Mouse (Mus musculus) small intestine, adult 2 months (tissue): ENCODE measurements around the gene Bahd1. TPM values are rescaled to one million over a fixed set of nuclear protein-coding genes. Genes with fewer than 3 reads are reported as not detected.

Experiments used
- H3K27ac ChIP-seq: fragments of 200-500 bp; 2 replicates; pipeline ENCODE4 v1.5.1; 2012; ENCODE audit warnings: low read depth, low read length, control low read depth, inconsistent platforms; ENCODE audit not compliant: insufficient read depth
- H3K27me3 ChIP-seq: fragments of 200-500 bp; 2 replicates; pipeline ENCODE4 v1.6.1; 2012; ENCODE audit warnings: mild to moderate bottlenecking, moderate library complexity, low read length, inconsistent platforms; ENCODE audit not compliant: control insufficient read depth, insufficient read depth
- H3K36me3 ChIP-seq: fragments of 200-500 bp; 2 replicates; pipeline ENCODE4 v1.6.1; 2012; ENCODE audit warnings: mild to moderate bottlenecking, low read length, control low read depth, inconsistent platforms; ENCODE audit not compliant: control insufficient read depth, insufficient read depth
- H3K4me1 ChIP-seq: fragments of 200-500 bp; 2 replicates; pipeline ENCODE4 v1.6.1; 2012; ENCODE audit warnings: low read length, inconsistent platforms, mixed read lengths; ENCODE audit not compliant: control insufficient read depth, insufficient read depth, insufficient read length
- H3K4me3 ChIP-seq: fragments of 200-500 bp; 2 replicates; pipeline ENCODE4 v1.5.1; 2012; ENCODE audit warnings: low read depth, mild to moderate bottlenecking, control low read depth, inconsistent platforms, low read length, moderate library complexity
- CTCF ChIP-seq: fragments of 200-500 bp; IDR thresholded peaks from 2 replicates; pipeline ENCODE4 v1.5.1; 2012; ENCODE audit warnings: low read depth, mild to moderate bottlenecking, control low read depth, inconsistent platforms, low read length, moderate library complexity, mixed read lengths; ENCODE audit not compliant: insufficient replicate concordance, insufficient read length; ENCODE audit errors: extremely low read depth
- POLR2A ChIP-seq: fragments of 200-500 bp; IDR thresholded peaks from 2 replicates; pipeline ENCODE4 v1.6.1; 2012; ENCODE audit warnings: low read depth, mild to moderate bottlenecking, control low read depth, inconsistent platforms, low read length, moderate library complexity
- WGBS: fragments of 180-500 bp; shearing (Covaris S2); methylation state at CpG from one replicate; pipeline ENCODE4 v1.1.7; 2018; 5-methylcytosine and 5-hydroxymethylcytosine counted together
- polyA plus RNA-seq: library from polyadenylated mRNA; depleted of rRNA; stranded (reverse); fragments of >200 nt; gene quantifications from 2 replicates; pipeline ENCODE4 v1.2.3, GENCODE M21; 2012; rRNA removed

The Bahd1 gene
- polyA plus RNA-seq, 1 experiment = 24.6 TPM

DNA sequence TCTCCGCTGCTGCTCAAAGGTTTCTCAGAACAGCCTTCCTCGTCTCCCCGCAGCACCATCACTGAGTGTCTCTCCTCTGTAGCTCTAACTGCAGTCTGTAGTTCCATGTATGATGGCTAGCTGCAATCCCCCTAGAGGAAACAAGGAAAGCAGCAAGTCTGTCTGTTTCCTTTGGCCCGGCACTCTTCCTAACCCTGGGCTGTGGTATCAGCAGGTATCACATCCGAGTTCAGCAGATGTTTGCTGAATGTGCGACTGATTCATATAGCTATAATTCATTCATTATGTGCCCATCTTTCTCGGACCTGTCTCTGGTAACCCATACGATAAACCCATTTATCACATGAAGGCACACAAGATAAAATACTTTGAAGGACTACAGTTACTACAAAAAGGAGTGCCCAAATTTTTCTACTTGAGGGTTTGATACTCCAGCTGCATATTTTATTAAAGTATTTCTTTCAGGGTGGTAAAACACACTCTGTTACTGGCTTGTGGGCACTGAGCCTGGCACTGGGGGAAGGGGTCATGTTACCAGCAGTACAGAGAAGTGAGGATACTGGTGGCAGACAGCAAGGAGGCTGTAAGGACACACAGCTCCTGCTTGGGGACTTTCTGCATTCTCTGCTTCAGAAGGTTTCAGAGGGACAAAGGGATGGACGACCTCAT is 63.0 kb downstream of the Bahd1 start:
- no peaks in the 10 kb centered on the region for H3K27me3 ChIP-seq
- H3K27ac ChIP-seq = no peak overlapping the region
- no peaks in the 10 kb centered on the region for H3K4me1 ChIP-seq
- H3K4me3 ChIP-seq = no peak overlapping the region
- WGBS = 45% methylated on average over 9 of the region's 9 CpGs
- H3K36me3 ChIP-seq = no peaks in the 10 kb centered on the region
- TF ChIP-seq POLR2A (no peak), CTCF (no peak)

GRCm38 (mm10) chr2:118963676-118964012 is 63.5 kb downstream of the Bahd1 start:
- TF ChIP-seq CTCF (no peak), POLR2A (no peak)
- Histone ChIP-seq H3K4me1 (no peaks in the 10 kb centered on the region), H3K36me3 (no peaks in the 10 kb centered on the region), H3K4me3 (no peak overlapping the region), H3K27me3 (no peaks in the 10 kb centered on the region), H3K27ac (no peak overlapping the region)
- WGBS = 65% methylated on average over 7 of the region's 7 CpGs

GRCm38 (mm10) chr2:118969585-118970147 is 69.5 kb downstream of the Bahd1 start:
- 0 out of 2 replicates have a peak, but pooled peaks cover 4% of the 10 kb centered on the region for H3K27me3 ChIP-seq
- no peaks in the 10 kb centered on the region for H3K36me3 ChIP-seq
- H3K27ac ChIP-seq = no peak overlapping the region
- TF ChIP-seq CTCF (no peak), POLR2A (no peak)
- H3K4me3 ChIP-seq = no peak overlapping the region
- H3K4me1 ChIP-seq = peaks cover 4% of the 10 kb centered on the region
- WGBS = 51% methylated on average over 11 of the region's 11 CpGs

GRCm38 (mm10) chr2:118972048-118972447 is 71.9 kb downstream of the Bahd1 start:
- no peak overlapping the region for H3K4me3 ChIP-seq
- no peaks in the 10 kb centered on the region for H3K36me3 ChIP-seq
- peaks cover 4% of the 10 kb centered on the region for H3K4me1 ChIP-seq
- peaks cover 22% of the 10 kb centered on the region for H3K27me3 ChIP-seq
- WGBS = 66% methylated on average over 5 of the region's 5 CpGs
- no peak overlapping the region for H3K27ac ChIP-seq
- TF ChIP-seq CTCF (no peak), POLR2A (no peak)

- 1% methylated on average over 33 of the region's 33 CpGs for WGBS
- H3K27ac ChIP-seq = no peak overlapping the region
- H3K4me3 ChIP-seq = peak overlapping the region; percentile 58
- no peaks in the 10 kb centered on the region for H3K36me3 ChIP-seq
- H3K27me3 ChIP-seq = peaks cover 22% of the 10 kb centered on the region
- peaks cover 4% of the 10 kb centered on the region for H3K4me1 ChIP-seq
- TF ChIP-seq CTCF (peak; percentile 79), POLR2A (no peak)
Observed at GRCm38 (mm10) chr2:118972687-118973376, 72.7 kb downstream of the Bahd1 start.

Other genes starting within 250 kb of the Bahd1 start
- gene Pak6, start 237.1 kb upstream of the Bahd1 start, polyA plus RNA-seq = 1.8 and 2.0 TPM in 2 replicates
- gene Ankrd63, start 196.4 kb upstream of the Bahd1 start, polyA plus RNA-seq = 0.13 and 1.4 TPM in 2 replicates
- gene Plcb2, start 171.9 kb upstream of the Bahd1 start, polyA plus RNA-seq = 2.9 and 6.2 TPM in 2 replicates
- gene Inafm2, start 154.6 kb upstream of the Bahd1 start, polyA plus RNA-seq = 6.2 and 8.8 TPM in 2 replicates
- 2.4 and 3.3 TPM in 2 replicates for gene Ccdc9b, start 137.7 kb upstream of the Bahd1 start, polyA plus RNA-seq
- 2,253 and 5,176 TPM in 2 replicates for gene Phgr1, start 127.6 kb upstream of the Bahd1 start, polyA plus RNA-seq
- gene Disp2, start 120.7 kb upstream of the Bahd1 start, polyA plus RNA-seq = 1.7 and 3.5 TPM in 2 replicates
- 1.5 and 4.7 TPM in 2 replicates for gene Knstrn, start 86.4 kb upstream of the Bahd1 start, polyA plus RNA-seq
- gene Ivd, start 38.4 kb upstream of the Bahd1 start, polyA plus RNA-seq = 17.6 and 25.7 TPM in 2 replicates
- gene Chst14, start 26.1 kb downstream of the Bahd1 start, polyA plus RNA-seq = 3.8 and 4.0 TPM in 2 replicates
- gene Ccdc32, start 129.0 kb downstream of the Bahd1 start, polyA plus RNA-seq = 3.9 and 10.0 TPM in 2 replicates
- gene Rpusd2, start 134.4 kb downstream of the Bahd1 start, polyA plus RNA-seq = 1.1 and 1.9 TPM in 2 replicates
- gene Knl1, start 146.7 kb downstream of the Bahd1 start, polyA plus RNA-seq = 0.11 and 0.15 TPM in 2 replicates
- 4.6 and 8.7 TPM in 2 replicates for gene Rad51, start 212.4 kb downstream of the Bahd1 start, polyA plus RNA-seq